8 mouse cellular contexts compared by ENCODE assay signal in the genomic region with DNA sequence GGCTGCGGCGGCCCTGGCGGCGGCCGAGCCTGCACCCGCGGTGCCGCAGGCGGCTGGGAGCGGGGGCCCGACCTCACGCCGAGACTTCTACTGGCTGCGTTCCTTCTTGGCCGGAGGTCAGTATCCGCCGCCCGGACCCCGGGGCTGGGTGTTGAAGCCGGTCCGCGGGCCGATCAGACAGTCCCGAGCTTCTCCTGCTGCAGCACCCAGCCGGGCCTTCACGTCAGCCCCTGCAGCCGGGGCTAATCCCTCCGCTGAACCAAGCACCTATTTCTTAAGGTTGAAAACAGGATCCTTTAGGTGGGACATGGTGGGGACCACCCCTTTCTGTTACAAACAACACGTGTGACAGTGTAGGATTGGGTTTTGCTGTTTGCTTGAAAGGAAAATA. TPM values are rescaled to one million over a fixed set of nuclear protein-coding genes. Genes with fewer than 3 reads are reported as not detected.
DNase-seq lines count a peak whose midpoint lies in the region; ATAC-seq and TF ChIP-seq lines count a peak whose summit lies in the region.

No protein-coding gene starts in this region.

- whole genome bisulfite sequencing in heart, adult 2 months: under 1% methylated on average over 29 of the region's 29 CpGs
- WGBS in forebrain, embryonic 13.5 days: under 1% methylated on average over 29 of the region's 29 CpGs
- WGBS in liver, embryonic 16.5 days (ENCODE audit: insufficient replicate concordance): 0% methylated on average over 28 of the region's 29 CpGs

- intact Hi-C loops in heart, adult 2 months (cut with DNase I): loop anchor here (2.0 kb wide), 1 partner anchor 102 kb away; no protein-coding TSS in a partner anchor
- intact Hi-C loops in heart, postnatal 14 days (cut with DNase I): no loop called here

- DNase-seq in heart, adult 2 months: no peak
- no peak for DNase-seq in heart, postnatal 14 days
- DNase-seq in adrenal gland, postnatal 4 days (ENCODE audit: low spot score in 2 of 2): no peak
- DNase-seq in right cerebral cortex, postnatal 36 days (ENCODE audit: low spot score in 2 of 2): no peak
- no peak for DNase-seq in yolk sac, embryonic 10.5 days (ENCODE audit: low spot score)

- TF ChIP-seq POLR2A in heart, adult 2 months (IDR thresholded peaks at IDR 0.05; ENCODE audit: insufficient read depth, low read depth, low read length): no peak

- peak overlapping the region; percentile 98 for H3K9ac ChIP-seq in heart, adult 2 months (ENCODE audit: low read depth, low read length)
- peak overlapping the region; percentile 92 for H3K9ac ChIP-seq in forebrain, embryonic 13.5 days
- peak overlapping the region; percentile 97 for H3K9ac ChIP-seq in liver, embryonic 16.5 days (ENCODE audit: low read depth, low read length)

- peak overlapping the region; percentile 97 for H3K27ac ChIP-seq in heart, adult 2 months
- peak overlapping the region; percentile 83 for H3K27ac ChIP-seq in forebrain, embryonic 13.5 days
- peak overlapping the region; percentile 85 for H3K27ac ChIP-seq in liver, embryonic 16.5 days (ENCODE audit: low read length)

- ATAC-seq in forebrain, embryonic 13.5 days: peak; percentile 77
- peak; percentile 56 for ATAC-seq in liver, embryonic 16.5 days (ENCODE audit: low read depth)

- no peaks in the 10 kb centered on the region for H3K27me3 ChIP-seq in heart, adult 2 months (ENCODE audit: control insufficient read depth, insufficient read depth, low read length)
- H3K27me3 ChIP-seq in E14TG2a.4 (ENCODE audit: insufficient read depth, low read length): no peaks in the 10 kb centered on the region
- H3K27me3 ChIP-seq in forebrain, embryonic 13.5 days: no peaks in the 10 kb centered on the region
- no peaks in the 10 kb centered on the region for H3K27me3 ChIP-seq in liver, embryonic 16.5 days (ENCODE audit: control insufficient read depth, insufficient read depth, low read depth, low read length)

- no peaks in the 10 kb centered on the region for H3K36me3 ChIP-seq in heart, adult 2 months (ENCODE audit: control insufficient read depth, insufficient read depth, low read length)
- no peaks in the 10 kb centered on the region for H3K36me3 ChIP-seq in E14TG2a.4 (ENCODE audit: insufficient read depth, low read length)
- H3K36me3 ChIP-seq in forebrain, embryonic 13.5 days (ENCODE audit: poor library complexity, severe bottlenecking): no peaks in the 10 kb centered on the region; the same call in 1 of the 2 replicates
- H3K36me3 ChIP-seq in liver, embryonic 16.5 days (ENCODE audit: control insufficient read depth, insufficient read depth): no peaks in the 10 kb centered on the region

- TF ChIP-seq EP300 in heart, adult 2 months (IDR thresholded peaks at IDR 0.05; ENCODE audit: insufficient read depth, low read depth, low read length): no peak

- H3K4me3 ChIP-seq in heart, adult 2 months: peak overlapping the region; percentile 100
- H3K4me3 ChIP-seq in E14TG2a.4 (replicated peaks; ENCODE audit: low read length): peak overlapping the region; percentile 98
- peak overlapping the region; percentile 91 for H3K4me3 ChIP-seq in forebrain, embryonic 13.5 days
- H3K4me3 ChIP-seq in liver, embryonic 16.5 days (ENCODE audit: low read depth, low read length): peak overlapping the region; percentile 99

- H3K4me1 ChIP-seq in heart, adult 2 months (ENCODE audit: control insufficient read depth, insufficient read depth, low read length): peaks cover 6% of the 10 kb centered on the region
- H3K4me1 ChIP-seq in E14TG2a.4 (replicated peaks; ENCODE audit: low read depth, low read length): peaks cover 27% of the 10 kb centered on the region
- H3K4me1 ChIP-seq in forebrain, embryonic 13.5 days: peaks cover 19% of the 10 kb centered on the region
- peaks cover 13% of the 10 kb centered on the region for H3K4me1 ChIP-seq in liver, embryonic 16.5 days (ENCODE audit: control insufficient read depth, low read depth, low read length)

- H3K4me2 ChIP-seq in forebrain, embryonic 13.5 days: peak overlapping the region; percentile 85
- H3K4me2 ChIP-seq in liver, embryonic 16.5 days (ENCODE audit: low read depth, low read length): peak overlapping the region; percentile 86

- TF ChIP-seq CTCF in heart, adult 2 months (IDR thresholded peaks at IDR 0.05): no peak
- TF ChIP-seq CTCF in E14TG2a.4 (conservative IDR thresholded peaks at IDR 0.05; ENCODE audit: low read length): no peak

- H3K9me3 ChIP-seq in E14TG2a.4 (ENCODE audit: low read length): no peaks in the 10 kb centered on the region
- no peaks in the 10 kb centered on the region for H3K9me3 ChIP-seq in forebrain, embryonic 13.5 days (replicated peaks)
- no peaks in the 10 kb centered on the region for H3K9me3 ChIP-seq in liver, embryonic 16.5 days (replicated peaks; ENCODE audit: control insufficient read depth, low read length)

- peaks cover 3% of the 10 kb centered on the region; the same call in 1 of the 2 replicates for H3K79me2 ChIP-seq in heart, adult 2 months (replicated peaks; ENCODE audit: control insufficient read depth, insufficient read depth, low read length)

RNA-seq across cellular contexts. Expression of a gene that starts 0.3 kb away (rescaled TPM):
- total RNA-seq in heart, adult 2 months (2021): 10 to 100 TPM; 20.4 to 27.1 TPM
- 21.7 and 35.8 TPM in 2 replicates for polyA plus RNA-seq in heart, adult 2 months (2012; rRNA removed)
- 10 to 100 TPM; 21.9 to 22.3 TPM for total RNA-seq in heart, postnatal 14 days (2021)
- polyA plus RNA-seq in forebrain, embryonic 13.5 days (2015; fragmentation: Nextera tagmentation; extraction: Ambion mirVana): 14.0 and 15.0 TPM in 2 replicates
- polyA plus RNA-seq in liver, embryonic 16.5 days (2015; fragmentation: Nextera tagmentation; extraction: Ambion mirVana): 7.5 and 8.5 TPM in 2 replicates
- 10 to 100 TPM; 34.3 to 36.6 TPM for total RNA-seq in adrenal gland, postnatal 4 days (2021)

RNA-seq across cellular contexts. Expression of a gene that starts 12.0 kb away (rescaled TPM):
- total RNA-seq in heart, adult 2 months (2021): 1 to 10 TPM; 5.3 to 6.6 TPM
- polyA plus RNA-seq in heart, adult 2 months (2012; rRNA removed): 2.3 and 3.9 TPM in 2 replicates
- 10 to 100 TPM; 19.2 to 21.2 TPM for total RNA-seq in heart, postnatal 14 days (2021)
- 29.2 and 32.1 TPM in 2 replicates for polyA plus RNA-seq in forebrain, embryonic 13.5 days (2015; fragmentation: Nextera tagmentation; extraction: Ambion mirVana)
- 1.5 and 2.4 TPM in 2 replicates for polyA plus RNA-seq in liver, embryonic 16.5 days (2015; fragmentation: Nextera tagmentation; extraction: Ambion mirVana)
- total RNA-seq in adrenal gland, postnatal 4 days (2021): 10 to 100 TPM; 19.1 to 19.6 TPM

RNA-seq across cellular contexts. Expression of a gene that starts 26.1 kb away (rescaled TPM):
- total RNA-seq in heart, adult 2 months (2021): under 1 TPM; 0.29 to 0.68 TPM
- polyA plus RNA-seq in heart, adult 2 months (2012; rRNA removed): 0.84 and 1.8 TPM in 2 replicates
- 1 to 10 TPM; 1.7 to 1.9 TPM for total RNA-seq in heart, postnatal 14 days (2021)
- polyA plus RNA-seq in forebrain, embryonic 13.5 days (2015; fragmentation: Nextera tagmentation; extraction: Ambion mirVana): 16.4 and 18.6 TPM in 2 replicates
- polyA plus RNA-seq in liver, embryonic 16.5 days (2015; fragmentation: Nextera tagmentation; extraction: Ambion mirVana): 20.3 and 21.1 TPM in 2 replicates
- 10 to 100 TPM in 1 of 2 experiments, 1 to 10 TPM in 1; 9.5 to 11.8 TPM for total RNA-seq in adrenal gland, postnatal 4 days (2021)

RNA-seq across cellular contexts. Expression of a gene that starts 59.3 kb away (rescaled TPM):
- 1 to 10 TPM; 7.3 to 9.6 TPM for total RNA-seq in heart, adult 2 months (2021)
- polyA plus RNA-seq in heart, adult 2 months (2012; rRNA removed): 2.5 and 4.4 TPM in 2 replicates
- total RNA-seq in heart, postnatal 14 days (2021): 10 to 100 TPM; 12.1 to 13.1 TPM
- polyA plus RNA-seq in forebrain, embryonic 13.5 days (2015; fragmentation: Nextera tagmentation; extraction: Ambion mirVana): 45.2 and 47.3 TPM in 2 replicates
- polyA plus RNA-seq in liver, embryonic 16.5 days (2015; fragmentation: Nextera tagmentation; extraction: Ambion mirVana): 2.0 and 2.6 TPM in 2 replicates
- 10 to 100 TPM; 26.0 to 32.5 TPM for total RNA-seq in adrenal gland, postnatal 4 days (2021)
